Mouse (Mus musculus): ENCODE results near the gene Slc25a28.

GRCm38 (mm10) chr19:43720061-43720460, 45.4 kb upstream of the Slc25a28 start:
- TF ChIP-seq CTCF (IDR thresholded peaks at IDR 0.05) = no peak
- TF ChIP-seq EP300 (IDR thresholded peaks at IDR 0.05) = no peak
